Mouse (Mus musculus) megakaryocyte, embryonic 14.5 days (primary cell): ENCODE results near the gene Tcp1. TPM values are rescaled to one million over a fixed set of nuclear protein-coding genes. Genes with fewer than 3 reads are reported as not detected.

Experiments used
- H3K27me3 ChIP-seq: replicated peaks from 2 replicates; pipeline ENCODE3; 2012; ENCODE audit warnings: inconsistent platforms
- H3K36me3 ChIP-seq: replicated peaks from 2 replicates; pipeline ENCODE3; 2012; ENCODE audit warnings: low read length, inconsistent platforms, mixed read lengths
- H3K4me1 ChIP-seq: 2 replicates; pipeline ENCODE4 v1.6.1; 2012; ENCODE audit warnings: inconsistent platforms
- H3K4me3 ChIP-seq: replicated peaks from 2 replicates; pipeline ENCODE3; 2012; ENCODE audit warnings: moderate library complexity, mild to moderate bottlenecking, inconsistent platforms
- H3K9me3 ChIP-seq: 2 replicates; pipeline ENCODE4 v1.6.1; 2012; ENCODE audit warnings: inconsistent platforms
- FLI1 ChIP-seq: IDR thresholded peaks from 2 replicates; pipeline ENCODE4 v1.6.1; 2012; ENCODE audit warnings: low read length, inconsistent platforms, mixed read lengths
- GATA1 ChIP-seq: IDR thresholded peaks from 3 replicates; pipeline ENCODE4 v1.6.1; 2012; ENCODE audit warnings: mixed read lengths, low read length, inconsistent platforms, borderline replicate concordance
- polyA plus RNA-seq: library from polyadenylated mRNA; stranded (reverse); fragments of >175 nt; gene quantifications from 2 replicates; pipeline ENCODE4 v1.2.3, GENCODE M21; 2012; ENCODE audit warnings: low replicate concordance; ENCODE audit not compliant: insufficient read depth

Gene Tcp1
- polyA plus RNA-seq, 1 experiment = 12.9 TPM

DNA sequence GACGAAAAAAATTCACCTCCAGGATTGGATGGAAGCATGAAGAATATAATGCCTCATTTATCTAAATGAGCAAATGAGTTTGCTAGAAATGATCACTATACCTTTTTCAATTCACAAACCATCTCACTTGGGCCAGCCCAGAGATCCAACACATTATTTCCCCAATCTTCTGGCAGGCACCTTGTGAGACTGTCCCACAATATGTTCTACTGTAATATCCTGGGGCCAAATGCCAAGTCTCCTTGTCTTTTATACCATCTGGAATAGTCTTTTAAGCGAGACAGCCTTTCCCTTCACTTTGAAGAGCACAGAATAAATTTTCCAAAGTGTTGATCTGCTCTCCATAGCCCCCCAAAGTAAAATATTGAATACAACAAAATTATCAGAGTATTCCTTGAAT is 58.4 kb downstream of the Tcp1 start:
- Histone ChIP-seq H3K27me3 (no peaks in the 10 kb centered on the region), H3K4me3 (no peak overlapping the region), H3K9me3 (no peaks in the 10 kb centered on the region), H3K4me1 (no peaks in the 10 kb centered on the region; the same call in 1 of the 2 replicates), H3K36me3 (peaks cover 64% of the 10 kb centered on the region)
- TF ChIP-seq GATA1 = no peak
- no peak for TF ChIP-seq FLI1

Other genes with a start within 250 kb of the Tcp1 start
- not detected in 2 replicates for gene Slc22a1, start 239.9 kb upstream of the Tcp1 start, polyA plus RNA-seq
- gene Igf2r, start 146.0 kb upstream of the Tcp1 start, polyA plus RNA-seq = 0.42 and 1.0 TPM in 2 replicates
- gene Mas1, start 47.6 kb upstream of the Tcp1 start, polyA plus RNA-seq = not detected in 2 replicates
- not detected in 2 replicates for gene Mrgprh, start 39.7 kb upstream of the Tcp1 start, polyA plus RNA-seq
- gene Pnldc1, start 5.5 kb upstream of the Tcp1 start, polyA plus RNA-seq = not detected in 2 replicates
- 21.3 and 86.7 TPM in 2 replicates for gene Mrpl18, start 644 bp downstream of the Tcp1 start, polyA plus RNA-seq
- gene Acat3, start 24.9 kb downstream of the Tcp1 start, polyA plus RNA-seq = not detected in 2 replicates
- gene Acat2, start 45.0 kb downstream of the Tcp1 start, polyA plus RNA-seq = 6.8 and 29.7 TPM in 2 replicates
- gene Wtap, start 78.5 kb downstream of the Tcp1 start, polyA plus RNA-seq = 5.3 and 15.9 TPM in 2 replicates
- 237 and 328 TPM in 2 replicates for gene Sod2, start 91.1 kb downstream of the Tcp1 start, polyA plus RNA-seq
- not detected in 2 replicates for gene Gpr31b, start 136.6 kb downstream of the Tcp1 start, polyA plus RNA-seq
- gene Tcp10b, start 145.4 kb downstream of the Tcp1 start, polyA plus RNA-seq = 0.56 TPM in 1 of 2 replicates, not detected in the other
- gene Unc93a, start 216.1 kb downstream of the Tcp1 start, polyA plus RNA-seq = 0.55 TPM in 1 of 2 replicates, not detected in the other